Mouse (Mus musculus) hindbrain, postnatal 0 days (tissue): ENCODE data around the gene Shprh. TPM values are rescaled to one million over a fixed set of nuclear protein-coding genes. Genes with fewer than 3 reads are reported as not detected.

ENCODE experiments used
- ATAC-seq: fragments of 200-750 bp; cut with Nextera tagmentation; 2 replicates; pipeline ENCODE4 v1.8.0; 2017; ENCODE audit warnings: mild to moderate bottlenecking, moderate TSS enrichment, moderate library complexity
- DNase-seq: peaks from one replicate; pipeline ENCODE4 v3.0.0-alpha.2; 2015; ENCODE audit warnings: low spot score
- H3K27ac ChIP-seq: fragments of 300-500 bp; sonication (generic); 2 replicates; pipeline ENCODE4 v1.5.1; 2014; ENCODE audit warnings: mild to moderate bottlenecking
- H3K27me3 ChIP-seq: fragments of 300-500 bp; sonication (generic); 2 replicates; pipeline ENCODE4 v1.6.1; 2014; ENCODE audit warnings: low read length, mixed read lengths; ENCODE audit not compliant: insufficient read depth
- H3K36me3 ChIP-seq: fragments of 300-500 bp; sonication (generic); 2 replicates; pipeline ENCODE4 v1.6.1; 2014; ENCODE audit warnings: low read length, mixed read lengths; ENCODE audit not compliant: insufficient read depth
- H3K4me1 ChIP-seq: fragments of 300-500 bp; sonication (generic); 2 replicates; pipeline ENCODE4 v1.6.1; 2014; ENCODE audit warnings: antibody characterized with exemption, low read length, mixed read lengths; ENCODE audit not compliant: insufficient read depth
- H3K4me2 ChIP-seq: fragments of 300-500 bp; sonication (generic); 2 replicates; pipeline ENCODE4 v1.6.1; 2014; ENCODE audit warnings: low read depth, mild to moderate bottlenecking, low read length, moderate library complexity, mixed read lengths
- H3K4me3 ChIP-seq: fragments of 300-500 bp; sonication (generic); 2 replicates; pipeline ENCODE4 v1.5.1; 2014; ENCODE audit warnings: low read length
- H3K9ac ChIP-seq: fragments of 300-500 bp; sonication (generic); replicated peaks from 2 replicates; pipeline ENCODE4 v1.6.1; 2014; ENCODE audit warnings: mild to moderate bottlenecking, low read length, moderate library complexity, mixed read lengths
- H3K9me3 ChIP-seq: fragments of 300-500 bp; sonication (generic); 2 replicates; pipeline ENCODE4 v1.6.1; 2016; ENCODE audit warnings: low read length, mixed read lengths
- CTCF ChIP-seq: IDR thresholded peaks from 2 replicates; pipeline ENCODE4 v1.5.1; 2016; ENCODE audit warnings: antibody characterized with exemption, control low read depth, low read depth
- WGBS: fragments of 180-500 bp; shearing (Covaris S2); extraction: QIAGEN DNeasy Blood & Tissue Kit; methylation state at CpG from one replicate; pipeline ENCODE4 v1.1.7; 2014; 5-methylcytosine and 5-hydroxymethylcytosine counted together
- polyA plus RNA-seq: library from polyadenylated mRNA; unstranded; fragments of >200 nt; fragmentation: Nextera tagmentation; extraction: Ambion mirVana; gene quantifications from 2 replicates; pipeline ENCODE4 v1.2.1, GENCODE M21; 2015
- total RNA-seq: library from RNA; depleted of rRNA; stranded (reverse); fragments of >200 nt; gene quantifications from 2 replicates; pipeline ENCODE4 v1.2.3, GENCODE M21; 2014

Gene Shprh
- total and polyA plus RNA-seq, 2 experiments from 2014 or later, result 16.2 to 20.3 TPM

DNA sequence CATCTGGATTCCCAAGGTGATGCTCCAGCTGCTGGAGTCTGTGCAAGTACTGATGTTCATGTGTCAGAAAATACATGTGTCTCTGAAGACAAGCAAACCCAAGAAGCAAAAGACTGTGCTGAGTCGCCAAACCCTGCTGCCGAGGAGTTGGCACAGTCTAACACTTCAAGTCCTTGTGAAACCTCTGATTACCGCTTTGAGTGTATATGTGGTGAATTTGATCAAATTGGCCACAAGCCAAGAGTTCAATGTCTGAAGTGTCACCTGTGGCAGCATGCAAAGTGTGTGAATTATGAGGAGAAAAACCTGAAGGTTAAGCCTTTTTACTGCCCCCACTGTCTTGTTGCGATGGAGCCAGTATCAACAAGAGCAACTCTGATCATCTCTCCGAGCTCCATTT is 15.3 kb downstream of the Shprh start:
- Histone ChIP-seq H3K27ac (no peak overlapping the region), H3K27me3 (no peaks in the 10 kb centered on the region), H3K4me2 (no peak overlapping the region), H3K9ac (no peak overlapping the region), H3K9me3 (no peaks in the 10 kb centered on the region), H3K4me3 (no peak overlapping the region), H3K36me3 (peaks cover 51% of the 10 kb centered on the region), H3K4me1 (no peaks in the 10 kb centered on the region)
- no peak for TF ChIP-seq CTCF
- WGBS, result 89% methylated on average over 5 of the region's 5 CpGs
- DNase-seq, result no peak
- no peak for ATAC-seq

DNA sequence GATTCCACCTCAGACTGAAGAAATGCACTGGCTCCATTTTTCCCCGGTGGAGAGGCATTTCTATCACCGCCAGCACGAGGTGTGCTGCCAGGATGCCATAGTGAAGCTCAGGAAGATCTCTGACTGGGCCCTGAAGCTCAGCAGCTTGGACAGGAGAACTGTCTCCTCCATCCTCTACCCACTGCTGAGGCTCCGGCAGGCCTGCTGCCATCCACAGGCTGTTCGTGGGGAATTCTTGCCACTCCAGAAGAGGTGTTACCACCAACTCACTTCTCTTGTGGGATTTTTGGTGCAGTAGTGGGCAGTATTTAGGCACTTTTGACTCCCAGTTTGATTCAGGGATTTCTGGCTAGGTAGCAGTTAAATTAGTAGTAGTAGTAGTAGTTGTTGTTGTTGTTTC is 21.0 kb downstream of the Shprh start:
- 89% methylated on average over 5 of the region's 5 CpGs for whole genome bisulfite sequencing
- H3K36me3 ChIP-seq, result peaks cover 56% of the 10 kb centered on the region

DNA sequence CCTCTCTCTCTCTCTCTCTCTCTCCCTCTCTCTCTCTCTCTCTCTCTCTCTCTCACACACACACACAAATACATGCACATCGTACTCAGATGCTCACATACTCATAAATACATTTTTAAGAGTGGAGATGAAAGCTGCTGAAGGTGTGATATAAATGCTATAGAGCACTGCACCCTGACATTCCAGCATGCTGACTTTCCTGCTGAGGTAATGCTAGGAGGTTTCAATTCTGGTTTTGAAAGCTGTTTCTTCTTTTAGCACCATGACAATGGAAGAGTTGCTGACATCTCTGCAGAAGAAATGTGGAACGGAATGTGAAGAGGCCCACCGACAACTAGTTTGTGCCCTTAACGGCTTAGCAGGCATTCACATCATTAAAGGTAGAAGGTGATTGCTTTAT is 22.4 kb downstream of the Shprh start:
- Histone ChIP-seq H3K4me2 (no peak overlapping the region), H3K4me1 (no peaks in the 10 kb centered on the region), H3K36me3 (peaks cover 47% of the 10 kb centered on the region), H3K4me3 (no peak overlapping the region), H3K27me3 (no peaks in the 10 kb centered on the region), H3K9me3 (no peaks in the 10 kb centered on the region), H3K9ac (no peak overlapping the region), H3K27ac (no peak overlapping the region)
- 91% methylated on average over 4 of the region's 4 CpGs for WGBS
- ATAC-seq (no peak), DNase-seq (no peak)
- no peak for TF ChIP-seq CTCF

More for the DNA sequence above, 21.0 kb downstream of the Shprh start:
- Histone ChIP-seq H3K27ac (no peak overlapping the region), H3K27me3 (no peaks in the 10 kb centered on the region), H3K9me3 (no peaks in the 10 kb centered on the region), H3K9ac (no peak overlapping the region), H3K4me2 (no peak overlapping the region), H3K4me1 (no peaks in the 10 kb centered on the region), H3K4me3 (no peak overlapping the region)
- ATAC-seq (no peak), DNase-seq (no peak)
- TF ChIP-seq CTCF, result no peak

DNA sequence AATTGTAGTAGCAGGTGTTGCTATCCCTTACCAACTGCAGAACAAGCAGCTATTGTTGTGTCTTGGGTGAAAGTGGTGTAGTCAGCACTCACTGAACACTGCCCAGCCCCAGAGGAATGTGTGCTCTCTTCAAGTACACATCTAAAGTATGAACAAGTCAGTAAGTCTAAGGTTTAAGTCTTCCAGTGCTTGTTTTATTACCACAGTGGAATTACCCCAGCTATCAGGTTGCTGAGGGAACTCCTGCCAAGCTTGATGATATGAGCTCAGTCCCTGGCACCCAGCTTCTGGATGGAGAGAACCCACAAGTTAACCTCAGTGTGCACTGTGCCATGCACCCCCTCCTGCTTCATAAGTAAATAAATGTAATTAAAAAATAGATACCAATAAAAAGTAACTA is 23.3 kb downstream of the Shprh start:
- H3K4me3 ChIP-seq, result no peak overlapping the region
- H3K9ac ChIP-seq, result no peak overlapping the region
- no peak overlapping the region for H3K4me2 ChIP-seq
- no peak overlapping the region for H3K27ac ChIP-seq
- peaks cover 44% of the 10 kb centered on the region for H3K36me3 ChIP-seq
- no peaks in the 10 kb centered on the region for H3K4me1 ChIP-seq
- no peaks in the 10 kb centered on the region for H3K9me3 ChIP-seq
- no peak for TF ChIP-seq CTCF
- DNase-seq (no peak), ATAC-seq (no peak)
- no peaks in the 10 kb centered on the region for H3K27me3 ChIP-seq

DNA sequence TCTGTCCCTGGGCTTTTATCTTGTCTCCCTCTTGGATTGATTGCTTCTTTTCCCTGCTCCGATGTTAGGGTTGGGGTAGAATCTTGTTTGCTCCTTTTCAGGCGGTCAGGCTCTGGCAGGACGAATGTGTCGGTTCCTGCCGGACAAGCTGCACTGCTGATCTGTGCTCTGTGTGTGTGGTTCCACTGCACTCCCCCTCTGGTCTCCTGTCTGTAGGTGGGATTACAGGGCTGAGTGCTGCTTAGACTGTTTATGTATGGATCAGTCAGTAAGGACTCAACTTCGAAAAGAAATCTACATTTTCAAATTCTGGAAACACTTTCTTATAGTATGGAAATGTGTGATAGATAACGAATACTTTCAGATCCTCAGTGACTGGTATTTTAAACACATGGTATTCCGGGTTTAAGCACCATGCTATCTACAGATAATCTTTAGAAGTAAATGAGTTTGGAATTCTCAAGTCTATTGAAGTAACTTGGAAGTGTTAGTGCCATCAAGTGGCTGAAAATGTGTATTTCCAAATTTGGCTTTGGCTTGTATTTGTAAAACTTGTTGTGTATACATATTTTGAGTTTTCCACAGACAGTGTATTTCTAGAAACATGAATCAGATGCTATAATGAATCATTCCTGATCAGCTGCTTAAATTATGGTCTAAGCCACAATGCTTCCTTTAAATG is 26.7 kb downstream of the Shprh start:
- peak; percentile 57 for TF ChIP-seq CTCF
- no peak overlapping the region for H3K4me3 ChIP-seq
- H3K36me3 ChIP-seq, result peaks cover 34% of the 10 kb centered on the region
- no peaks in the 10 kb centered on the region for H3K9me3 ChIP-seq
- ATAC-seq (no peak), DNase-seq (peak; percentile 69)
- no peaks in the 10 kb centered on the region for H3K27me3 ChIP-seq
- no peak overlapping the region for H3K27ac ChIP-seq
- H3K4me1 ChIP-seq, result no peaks in the 10 kb centered on the region
- WGBS, result 83% methylated on average over 8 of the region's 8 CpGs
- no peak overlapping the region for H3K9ac ChIP-seq
- no peak overlapping the region for H3K4me2 ChIP-seq

DNA sequence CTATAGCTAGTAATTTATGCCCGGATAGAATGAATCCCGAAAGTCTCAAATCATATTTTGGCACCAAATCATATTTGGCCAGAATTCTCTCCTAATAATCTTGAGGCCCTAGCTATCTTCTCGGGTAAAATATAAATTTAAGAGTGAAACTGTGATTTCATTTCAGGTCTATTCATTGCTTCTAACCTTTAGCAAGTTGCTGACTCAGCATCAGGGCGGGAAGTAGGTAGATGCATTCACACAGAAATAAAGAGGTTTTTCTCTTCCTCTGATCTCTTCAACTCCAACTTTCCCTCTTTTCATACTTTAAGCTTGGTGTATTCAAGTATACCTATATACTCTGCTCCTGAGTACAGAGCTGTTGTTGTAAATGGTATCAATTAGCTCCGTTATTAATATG is 30.9 kb downstream of the Shprh start:
- TF ChIP-seq CTCF, result no peak
- no peak overlapping the region for H3K27ac ChIP-seq
- no peak overlapping the region for H3K4me3 ChIP-seq
- no peak overlapping the region for H3K4me2 ChIP-seq
- H3K4me1 ChIP-seq, result no peaks in the 10 kb centered on the region
- ATAC-seq (no peak), DNase-seq (no peak)
- no peak overlapping the region for H3K9ac ChIP-seq
- peaks cover 37% of the 10 kb centered on the region for H3K36me3 ChIP-seq
- no peaks in the 10 kb centered on the region for H3K9me3 ChIP-seq
- no peaks in the 10 kb centered on the region for H3K27me3 ChIP-seq
- 86% methylated on average over 5 of the region's 5 CpGs for WGBS

DNA sequence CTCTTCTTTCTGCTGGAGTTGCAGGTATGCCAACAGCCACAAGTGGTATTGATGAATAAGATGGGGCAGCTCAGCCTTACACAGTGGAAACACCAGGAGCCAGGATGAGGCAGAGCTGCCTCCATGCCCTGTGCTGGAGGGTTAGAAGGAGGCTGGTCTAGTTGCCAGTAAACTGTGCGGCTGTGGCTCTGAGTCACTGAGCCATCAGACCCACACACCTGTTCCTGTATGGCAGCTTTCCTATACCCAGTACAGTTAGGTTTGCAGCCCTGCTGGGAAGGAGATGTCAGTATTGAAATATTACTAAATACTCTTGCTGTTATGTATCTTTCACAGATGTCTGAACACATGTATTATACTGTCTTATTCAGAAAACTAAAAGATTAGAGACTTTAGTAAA is 48.1 kb downstream of the Shprh start:
- no peak for DNase-seq
- 90% methylated on average over 1 of the region's 1 CpGs for WGBS
- no peaks in the 10 kb centered on the region for H3K4me1 ChIP-seq
- no peak overlapping the region for H3K9ac ChIP-seq
- no peaks in the 10 kb centered on the region for H3K9me3 ChIP-seq
- H3K4me2 ChIP-seq, result no peak overlapping the region
- H3K27ac ChIP-seq, result no peak overlapping the region
- H3K36me3 ChIP-seq, result peaks cover 35% of the 10 kb centered on the region
- H3K27me3 ChIP-seq, result no peaks in the 10 kb centered on the region
- no peak for ATAC-seq
- H3K4me3 ChIP-seq, result no peak overlapping the region
- TF ChIP-seq CTCF, result no peak
